Mouse (Mus musculus) liver, postnatal 0 days (tissue): ENCODE results near the gene Yars.
A peak's percentile ranks its signal among the peaks of the same experiment; 100 is the strongest.

Experiments used
- CTCF ChIP-seq: sonication (generic); IDR thresholded peaks from 2 replicates; pipeline ENCODE4 v1.5.1; 2016; ENCODE audit warnings: antibody characterized with exemption, low read depth
- EP300 ChIP-seq: IDR thresholded peaks from 2 replicates; pipeline ENCODE4 v1.6.1; 2016; ENCODE audit warnings: antibody characterized with exemption, low read depth, mild to moderate bottlenecking

DNA sequence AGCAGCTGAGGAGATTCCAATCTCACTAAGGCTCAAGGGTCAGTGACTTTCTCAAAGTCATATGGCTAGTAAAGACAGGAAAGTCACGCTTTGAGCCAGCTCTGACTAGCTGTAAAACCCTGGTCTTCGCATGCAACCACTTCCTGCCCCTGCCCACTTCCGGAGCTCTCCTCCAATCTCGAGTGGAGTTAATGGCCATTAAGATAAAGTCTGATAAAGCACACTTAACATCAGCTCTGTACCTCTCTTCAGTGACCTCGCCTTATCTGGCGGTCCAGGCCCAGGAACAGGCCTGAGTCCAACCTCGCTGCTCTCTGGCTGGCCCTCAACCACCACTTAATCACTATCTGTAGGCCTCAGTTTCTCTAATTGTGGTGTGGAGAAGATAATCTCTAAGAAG is 44.9 kb downstream of the Yars start:
- TF ChIP-seq EP300 (peak; percentile 88), CTCF (no peak)
